Mouse (Mus musculus): Measurements from ENCODE around the gene 4930562C15Rik. TPM values are rescaled to one million over a fixed set of nuclear protein-coding genes. Genes with fewer than 3 reads are reported as not detected.
"Not testable (repeated sequence)": the region's sequence is repeated elsewhere in the genome, so short reads cannot be mapped to it uniquely, and the experiment has no call there.

Gene 4930562C15Rik
- 0.13 and 0.16 TPM in 2 replicates for polyA plus RNA-seq (2016; fragmentation: Nextera tagmentation; extraction: Ambion mirVana)

GRCm38 (mm10) chr16:4835191-4835590 is at the start of gene 4930562C15Rik:
Gene 4930562C15Rik, plus strand, starts transcription at chr16:4835416.
- H3K9me3 ChIP-seq (replicated peaks): no peaks in the 10 kb centered on the region
- no peaks in the 10 kb centered on the region for H3K36me3 ChIP-seq
- H3K4me3 ChIP-seq: no peak within 1 kb of the TSS
- H3K9ac ChIP-seq: no peak within 1 kb of the TSS
- peaks cover 15% of the 10 kb centered on the region for H3K4me1 ChIP-seq
- no peak within 1 kb of the TSS for H3K27ac ChIP-seq
- H3K4me2 ChIP-seq: no peak within 1 kb of the TSS
- 0 out of 2 replicates have a peak, but pooled peaks cover 6% of the 10 kb centered on the region for H3K27me3 ChIP-seq (replicated peaks)
- 67% methylated on average over 3 of the region's 3 CpGs for WGBS (ENCODE audit: insufficient replicate concordance)
- no peak for ATAC-seq

- 66% methylated on average over 4 of the region's 4 CpGs for WGBS (ENCODE audit: insufficient replicate concordance)
- H3K27ac ChIP-seq: no peak overlapping the region
- no peaks in the 10 kb centered on the region for H3K9me3 ChIP-seq (replicated peaks)
- peaks cover 18% of the 10 kb centered on the region for H3K4me1 ChIP-seq
- H3K4me3 ChIP-seq: no peak overlapping the region
- peaks cover 3% of the 10 kb centered on the region; the same call in 1 of the 2 replicates for H3K36me3 ChIP-seq
- H3K9ac ChIP-seq: no peak overlapping the region
- no peak for ATAC-seq
- H3K27me3 ChIP-seq (replicated peaks): no peaks in the 10 kb centered on the region
- H3K4me2 ChIP-seq: no peak overlapping the region
Measured at GRCm38 (mm10) chr16:4785706-4786105, 49.5 kb upstream of the 4930562C15Rik start.

GRCm38 (mm10) chr16:4788176-4788575 is 47.0 kb upstream of the 4930562C15Rik start:
- Histone ChIP-seq H3K4me2 (no peak overlapping the region), H3K27me3 (replicated peaks) (no peaks in the 10 kb centered on the region), H3K9ac (no peak overlapping the region), H3K27ac (no peak overlapping the region), H3K4me3 (no peak overlapping the region), H3K4me1 (peaks cover 18% of the 10 kb centered on the region), H3K9me3 (replicated peaks) (no peaks in the 10 kb centered on the region), H3K36me3 (peaks cover 3% of the 10 kb centered on the region; the same call in 1 of the 2 replicates)
- no peak for ATAC-seq

GRCm38 (mm10) chr16:4789311-4789768 is 45.9 kb upstream of the 4930562C15Rik start:
- peak overlapping the region; percentile 85 for H3K27ac ChIP-seq

GRCm38 (mm10) chr16:4789810-4790559 is 45.2 kb upstream of the 4930562C15Rik start, which contains the start of gene Cdip1:
Gene Cdip1, minus strand, starts transcription at chr16:4790292.
- ATAC-seq: peak; percentile 97
- Histone ChIP-seq H3K4me1 (peaks cover 18% of the 10 kb centered on the region), H3K9me3 (replicated peaks) (no peaks in the 10 kb centered on the region), H3K27me3 (replicated peaks) (no peaks in the 10 kb centered on the region), H3K9ac (peak within 1 kb of the TSS; percentile 75), H3K4me3 (peak within 1 kb of the TSS; percentile 77), H3K27ac (peak within 1 kb of the TSS; percentile 85), H3K4me2 (peak within 1 kb of the TSS; percentile 90), H3K36me3 (peaks cover 3% of the 10 kb centered on the region; the same call in 1 of the 2 replicates)
- WGBS (ENCODE audit: insufficient replicate concordance): 1% methylated on average over 51 of the region's 51 CpGs

More at GRCm38 (mm10) chr16:4789311-4789768, 45.9 kb upstream of the 4930562C15Rik start:
- Histone ChIP-seq H3K4me3 (peak overlapping the region; percentile 77), H3K4me1 (peaks cover 18% of the 10 kb centered on the region), H3K36me3 (peaks cover 3% of the 10 kb centered on the region; the same call in 1 of the 2 replicates), H3K27me3 (replicated peaks) (no peaks in the 10 kb centered on the region), H3K9me3 (replicated peaks) (no peaks in the 10 kb centered on the region), H3K9ac (peak overlapping the region; percentile 75), H3K4me2 (peak overlapping the region; percentile 90)
- 0% methylated on average over 29 of the region's 29 CpGs for WGBS (ENCODE audit: insufficient replicate concordance)
- ATAC-seq: peak; percentile 48

GRCm38 (mm10) chr16:4791332-4791731 is 43.9 kb upstream of the 4930562C15Rik start:
- no peak overlapping the region for H3K27ac ChIP-seq
- no peak overlapping the region for H3K4me2 ChIP-seq
- H3K9ac ChIP-seq: no peak overlapping the region
- ATAC-seq: no peak
- no peaks in the 10 kb centered on the region for H3K27me3 ChIP-seq (replicated peaks)
- H3K36me3 ChIP-seq: peaks cover 3% of the 10 kb centered on the region; the same call in 1 of the 2 replicates
- no peak overlapping the region for H3K4me3 ChIP-seq
- peaks cover 18% of the 10 kb centered on the region for H3K4me1 ChIP-seq
- no peaks in the 10 kb centered on the region for H3K9me3 ChIP-seq (replicated peaks)
- 55% methylated on average over 2 of the region's 2 CpGs for WGBS (ENCODE audit: insufficient replicate concordance)

GRCm38 (mm10) chr16:4796631-4797030 is 38.6 kb upstream of the 4930562C15Rik start:
- Histone ChIP-seq H3K4me1 (no peaks in the 10 kb centered on the region), H3K4me3 (no peak overlapping the region), H3K27me3 (replicated peaks) (no peaks in the 10 kb centered on the region), H3K36me3 (no peaks in the 10 kb centered on the region), H3K9me3 (replicated peaks) (no peaks in the 10 kb centered on the region), H3K9ac (no peak overlapping the region), H3K4me2 (no peak overlapping the region), H3K27ac (no peak overlapping the region)
- WGBS (ENCODE audit: insufficient replicate concordance): 64% methylated on average over 4 of the region's 4 CpGs
- ATAC-seq: no peak

- Histone ChIP-seq H3K27ac (no peak overlapping the region), H3K4me1 (no peaks in the 10 kb centered on the region), H3K4me2 (no peak overlapping the region), H3K27me3 (replicated peaks) (no peaks in the 10 kb centered on the region), H3K9ac (no peak overlapping the region), H3K36me3 (no peaks in the 10 kb centered on the region), H3K9me3 (replicated peaks) (peaks cover 16% of the 10 kb centered on the region), H3K4me3 (no peak overlapping the region)
- 80% methylated on average over 3 of the region's 3 CpGs for WGBS (ENCODE audit: insufficient replicate concordance)
- ATAC-seq: no peak
Measured at GRCm38 (mm10) chr16:4818349-4818748, 16.9 kb upstream of the 4930562C15Rik start.

GRCm38 (mm10) chr16:4824466-4824865 is 10.8 kb upstream of the 4930562C15Rik start:
- peaks cover 16% of the 10 kb centered on the region for H3K9me3 ChIP-seq (replicated peaks)
- not testable (repeated sequence) for ATAC-seq; H3K36me3 ChIP-seq; H3K4me1 ChIP-seq; H3K4me3 ChIP-seq; H3K4me2 ChIP-seq; H3K27me3 ChIP-seq (replicated peaks); H3K9ac ChIP-seq; H3K27ac ChIP-seq
- WGBS (ENCODE audit: insufficient replicate concordance): 63% methylated on average over 5 of the region's 5 CpGs

- peaks cover 15% of the 10 kb centered on the region for H3K4me1 ChIP-seq
- no peaks in the 10 kb centered on the region for H3K9me3 ChIP-seq (replicated peaks)
- no peaks in the 10 kb centered on the region for H3K36me3 ChIP-seq
- no peak overlapping the region for H3K9ac ChIP-seq
- 78% methylated on average over 5 of the region's 5 CpGs for WGBS (ENCODE audit: insufficient replicate concordance)
- no peak overlapping the region for H3K4me3 ChIP-seq
- no peak for ATAC-seq
- no peak overlapping the region for H3K4me2 ChIP-seq
- H3K27me3 ChIP-seq (replicated peaks): no peaks in the 10 kb centered on the region
- H3K27ac ChIP-seq: no peak overlapping the region
Measured at GRCm38 (mm10) chr16:4827639-4828038, 7.6 kb upstream of the 4930562C15Rik start.

GRCm38 (mm10) chr16:4829271-4829900 is 5.8 kb upstream of the 4930562C15Rik start:
- Histone ChIP-seq H3K4me2 (no peak overlapping the region), H3K36me3 (no peaks in the 10 kb centered on the region), H3K4me1 (peaks cover 15% of the 10 kb centered on the region), H3K9me3 (replicated peaks) (no peaks in the 10 kb centered on the region), H3K4me3 (no peak overlapping the region), H3K27me3 (replicated peaks) (no peaks in the 10 kb centered on the region), H3K27ac (no peak overlapping the region), H3K9ac (no peak overlapping the region)
- WGBS (ENCODE audit: insufficient replicate concordance): 65% methylated on average over 6 of the region's 6 CpGs
- ATAC-seq: no peak
